Mouse (Mus musculus) E14TG2a.4 (cell line): ENCODE data around the gene Top1.

Experiments
- CTCF ChIP-seq: conservative IDR thresholded peaks from 2 replicates; pipeline ENCODE4 v1.5.1; 2014; ENCODE audit warnings: low read length
- NANOG ChIP-seq: IDR thresholded peaks from 2 replicates; pipeline ENCODE4 v1.6.1; 2014; ENCODE audit warnings: borderline replicate concordance, low read length, mixed read lengths
- POU5F1 ChIP-seq: IDR thresholded peaks from 2 replicates; pipeline ENCODE4 v1.6.1; 2014; ENCODE audit warnings: low read length, borderline replicate concordance

DNA sequence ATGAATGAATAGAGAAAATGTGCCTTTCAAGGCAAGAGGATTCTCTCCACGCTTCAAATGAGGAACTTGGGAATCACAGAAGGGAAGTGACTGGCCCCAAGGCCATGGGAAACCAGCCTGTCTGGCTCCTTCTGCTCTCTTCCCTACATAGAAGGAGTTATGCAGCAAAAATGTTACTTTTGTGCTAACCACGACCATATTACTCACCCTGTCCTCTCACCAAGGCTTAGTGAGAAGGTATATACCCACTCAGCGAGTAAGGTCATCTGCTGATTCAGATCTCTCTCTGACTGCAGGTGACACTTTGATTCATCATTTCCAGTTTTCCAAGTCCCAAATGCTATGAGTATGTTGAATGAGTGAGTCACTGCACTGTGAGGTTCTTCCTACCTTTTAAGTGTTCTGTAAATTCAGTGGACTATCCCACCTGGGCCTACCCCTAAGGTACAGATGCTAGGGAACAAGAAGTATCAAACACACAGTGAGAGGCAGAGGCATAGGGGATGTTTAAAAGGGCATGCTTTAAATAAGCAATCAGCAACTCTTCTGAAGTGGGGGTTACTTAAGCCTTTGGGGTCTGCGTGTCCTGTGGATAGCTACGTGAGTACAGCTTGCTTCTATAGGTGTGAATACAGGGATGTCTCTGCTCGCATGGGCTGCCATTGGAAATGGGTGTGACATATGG, 25.3 kb upstream of the Top1 start:
- no peak for TF ChIP-seq CTCF
- TF ChIP-seq POU5F1: no peak
- TF ChIP-seq NANOG: no peak
